Comparison of ENCODE assay signal across 1 mouse cellular context in the genomic region with DNA sequence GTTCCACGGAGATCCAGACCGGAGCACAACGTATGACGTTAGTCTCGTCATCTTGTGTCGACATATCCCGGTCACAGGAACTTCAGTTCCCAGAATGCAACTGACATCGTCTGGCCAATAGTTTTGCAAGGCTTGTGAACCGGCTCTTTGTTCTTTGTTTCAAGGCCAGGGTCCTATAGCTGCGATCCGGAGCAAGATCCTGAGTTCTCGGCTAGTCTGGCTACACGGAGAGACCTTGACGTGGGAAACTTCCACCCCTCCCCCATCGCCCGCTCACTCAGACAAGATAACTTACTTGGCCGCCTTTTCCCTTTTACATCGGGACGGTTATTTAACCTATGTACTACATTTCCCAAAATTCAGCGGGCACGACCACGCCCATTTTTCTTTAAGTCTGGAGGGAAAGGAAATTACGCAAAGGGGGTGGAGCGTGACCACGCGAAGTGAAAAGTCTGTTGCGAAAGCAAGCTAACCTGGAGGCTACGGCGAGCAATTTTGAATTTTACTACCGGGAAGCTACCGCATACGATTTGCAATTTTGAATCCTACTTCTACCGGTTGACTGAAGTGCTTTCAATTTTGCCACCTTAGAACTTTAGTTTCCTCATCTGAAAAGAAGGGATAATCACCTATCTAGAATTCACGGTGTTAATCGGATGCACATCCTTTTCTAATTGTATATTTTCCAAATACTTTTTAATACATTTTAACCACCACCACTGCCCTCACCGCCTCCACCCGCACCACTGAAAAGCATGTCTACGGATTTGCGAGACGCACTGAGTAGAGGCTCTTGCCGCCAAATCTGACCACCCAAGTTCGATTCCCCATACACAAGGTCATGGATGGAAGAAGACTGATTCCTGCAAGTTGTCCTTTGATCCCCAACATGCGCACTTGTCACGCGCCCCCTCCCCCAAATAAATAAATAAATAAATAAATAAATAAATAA.
TF ChIP-seq lines count a peak whose summit lies in the region.

A gene (minus strand): TSS at position 73 of the 952 bp plus-strand sequence.

TF ChIP-seq in CH12.LX, 34 proteins besides CTCF, POLR2A, EP300 and RAD21:
- 0 out of 2 replicates have a peak, but pooled peaks have one; percentile 11 for TF ChIP-seq ETS1 (conservative IDR thresholded peaks at IDR 0.05; ENCODE audit: low read depth, low read length)
- peak; percentile 18 for TF ChIP-seq IRF4 (IDR thresholded peaks at IDR 0.05; ENCODE audit: low read depth, low read length)
- TF ChIP-seq ZMIZ1 (IDR thresholded peaks at IDR 0.05; ENCODE audit: low read depth, low read length), result peak; percentile 57; the same call in 1 of the 2 replicates
- TF ChIP-seq MXI1 (IDR thresholded peaks at IDR 0.05; ENCODE audit: low read depth, low read length), result peak; percentile 63
- TF ChIP-seq E2F4 (IDR thresholded peaks at IDR 0.05; ENCODE audit: insufficient replicate concordance, low read depth, low read length), result 0 out of 2 replicates have a peak, but pooled peaks have one; percentile 38
- TF ChIP-seq MEF2A (IDR thresholded peaks at IDR 0.05; ENCODE audit: borderline replicate concordance, low read depth, low read length), result 0 out of 2 replicates have a peak, but pooled peaks have one; percentile 36
- TF ChIP-seq NELFE (IDR thresholded peaks at IDR 0.05; ENCODE audit: low read depth, low read length), result peak; percentile 66
- TF ChIP-seq RCOR1 (conservative IDR thresholded peaks at IDR 0.05; ENCODE audit: low read depth, low read length), result no peak
- peak; percentile 53; the same call in 1 of the 2 replicates for TF ChIP-seq GABPA (IDR thresholded peaks at IDR 0.05; ENCODE audit: insufficient replicate concordance, low read depth, low read length)
- no peak for TF ChIP-seq ZNF384 (IDR thresholded peaks at IDR 0.05; ENCODE audit: low read depth, low read length)
- peak; percentile 35; the same call in 1 of the 2 replicates for TF ChIP-seq TBP (conservative IDR thresholded peaks at IDR 0.05; ENCODE audit: low read depth, low read length)
- peak; percentile 78; the same call in 1 of the 2 replicates for TF ChIP-seq KAT2A (IDR thresholded peaks at IDR 0.05; ENCODE audit: insufficient replicate concordance, low read length)
- peak; percentile 69; the same call in 1 of the 2 replicates for TF ChIP-seq MAX (IDR thresholded peaks at IDR 0.05; ENCODE audit: low read length)
- TF ChIP-seq HCFC1 (IDR thresholded peaks at IDR 0.05; ENCODE audit: low read depth, low read length), result peak; percentile 90
- no peak for TF ChIP-seq JUN (IDR thresholded peaks at IDR 0.05; ENCODE audit: insufficient read depth, low read depth, low read length)
- no peak for TF ChIP-seq BHLHE40 (IDR thresholded peaks at IDR 0.05; ENCODE audit: low read depth, low read length)
- TF ChIP-seq ELF1 (IDR thresholded peaks at IDR 0.05; ENCODE audit: low read depth, low read length), result peak; percentile 35; the same call in 1 of the 2 replicates
- peak; percentile 66; the same call in 1 of the 2 replicates for TF ChIP-seq MYC (IDR thresholded peaks at IDR 0.05; ENCODE audit: low read depth, low read length)
- TF ChIP-seq TCF12 (IDR thresholded peaks at IDR 0.05; ENCODE audit: low read depth, low read length), result peak; percentile 36; the same call in 1 of the 2 replicates
